Mouse (Mus musculus) lung, embryonic 14.5 days (tissue): ENCODE results near the gene Gm42420. TPM values are rescaled to one million over a fixed set of nuclear protein-coding genes. Genes with fewer than 3 reads are reported as not detected.

Experiments
- ATAC-seq: fragments of 200-750 bp; cut with Nextera tagmentation; 2 replicates; pipeline ENCODE4 v1.8.0; 2017; ENCODE audit warnings: mild to moderate bottlenecking, moderate TSS enrichment, moderate library complexity; ENCODE audit not compliant: insufficient read depth
- DNase-seq: peaks from one replicate; pipeline ENCODE4 v3.0.0-alpha.2; 2015
- H3K27ac ChIP-seq: fragments of 300-500 bp; sonication (generic); 2 replicates; pipeline ENCODE4 v1.5.1; 2014; ENCODE audit warnings: low read depth, mild to moderate bottlenecking, moderate library complexity
- H3K27me3 ChIP-seq: fragments of 300-500 bp; sonication (generic); 2 replicates; pipeline ENCODE4 v1.6.1; 2014; ENCODE audit warnings: low read length, control low read depth; ENCODE audit not compliant: insufficient read depth
- H3K36me3 ChIP-seq: fragments of 300-500 bp; sonication (generic); 2 replicates; pipeline ENCODE4 v1.6.1; 2014; ENCODE audit warnings: control low read depth; ENCODE audit not compliant: insufficient read depth
- H3K4me1 ChIP-seq: fragments of 300-500 bp; sonication (generic); 2 replicates; pipeline ENCODE4 v1.6.1; 2014; ENCODE audit warnings: antibody characterized with exemption, control low read depth; ENCODE audit not compliant: insufficient read depth
- H3K4me2 ChIP-seq: fragments of 300-500 bp; sonication (generic); 2 replicates; pipeline ENCODE4 v1.6.1; 2014; ENCODE audit warnings: mild to moderate bottlenecking
- H3K4me3 ChIP-seq: fragments of 300-500 bp; sonication (generic); 2 replicates; pipeline ENCODE4 v1.5.1; 2014; ENCODE audit warnings: low read depth, low read length
- H3K9ac ChIP-seq: fragments of 300-500 bp; sonication (generic); 2 replicates; pipeline ENCODE4 v1.6.1; 2014
- H3K9me3 ChIP-seq: fragments of 300-500 bp; sonication (generic); 2 replicates; pipeline ENCODE4 v1.6.1; 2016; ENCODE audit warnings: low read depth, low read length, control low read depth
- CTCF ChIP-seq: IDR thresholded peaks from 2 replicates; pipeline ENCODE4 v1.5.1; 2016; ENCODE audit warnings: antibody characterized with exemption, low read depth
- WGBS: fragments of 180-500 bp; shearing (Covaris S2); extraction: QIAGEN DNeasy Blood & Tissue Kit; methylation state at CpG from one replicate; pipeline ENCODE4 v1.1.7; 2014; 5-methylcytosine and 5-hydroxymethylcytosine counted together
- polyA plus RNA-seq: library from polyadenylated mRNA; unstranded; fragments of >200 nt; fragmentation: Nextera tagmentation; extraction: Ambion mirVana; gene quantifications from 2 replicates; pipeline ENCODE4 v1.2.1, GENCODE M21; 2014

The Gm42420 gene
- polyA plus RNA-seq, result 0.74 and 1.0 TPM in 2 replicates

DNA sequence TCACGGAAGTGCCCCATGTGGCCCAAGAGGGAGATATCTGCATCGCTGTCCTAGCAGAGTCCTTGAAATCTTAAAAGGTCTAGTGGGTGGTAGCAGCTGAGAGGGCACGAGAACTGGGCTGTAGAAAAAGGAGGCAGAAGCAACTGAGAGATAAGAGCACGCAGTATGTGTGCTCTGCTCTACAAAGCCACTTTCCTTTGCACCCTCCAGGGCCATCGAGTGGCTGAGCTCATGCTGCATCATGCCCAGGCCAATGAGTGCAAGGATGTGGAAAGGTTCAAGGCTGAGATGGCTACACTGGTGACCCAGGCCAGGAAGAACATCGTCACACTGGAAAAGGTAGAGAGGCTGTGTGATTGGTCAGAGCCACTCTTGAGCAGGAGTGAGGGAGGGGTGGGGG, at the start of gene Gm42420:
TSS of gene Gm42420 (plus strand) at position 237 of the 400 bp plus-strand sequence.
- no peak for TF ChIP-seq CTCF
- 80% methylated on average over 6 of the region's 6 CpGs for WGBS
- H3K27ac ChIP-seq, result no peak within 1 kb of the TSS
- H3K27me3 ChIP-seq, result no peaks in the 10 kb centered on the region
- no peak within 1 kb of the TSS for H3K4me3 ChIP-seq
- H3K36me3 ChIP-seq, result peaks cover 27% of the 10 kb centered on the region
- no peaks in the 10 kb centered on the region for H3K4me1 ChIP-seq
- DNase-seq, result no peak
- H3K9me3 ChIP-seq, result no peaks in the 10 kb centered on the region
- no peak within 1 kb of the TSS for H3K4me2 ChIP-seq
- ATAC-seq, result no peak
- H3K9ac ChIP-seq, result no peak within 1 kb of the TSS

- no peak for DNase-seq
- Histone ChIP-seq H3K4me2 (no peak overlapping the region), H3K27ac (no peak overlapping the region), H3K27me3 (no peaks in the 10 kb centered on the region), H3K36me3 (no peaks in the 10 kb centered on the region), H3K9ac (no peak overlapping the region), H3K9me3 (no peaks in the 10 kb centered on the region), H3K4me3 (no peak overlapping the region), H3K4me1 (peaks cover 13% of the 10 kb centered on the region)
- WGBS, result 37% methylated on average over 1 of the region's 1 CpGs
- no peak for ATAC-seq
- no peak for TF ChIP-seq CTCF
Observed at GRCm38 (mm10) chr6:39536621-39537020, 48.9 kb upstream of the Gm42420 start.

GRCm38 (mm10) chr6:39537276-39537675, 48.3 kb upstream of the Gm42420 start:
- DNase-seq, result no peak
- peaks cover 13% of the 10 kb centered on the region for H3K4me1 ChIP-seq
- H3K9ac ChIP-seq, result no peak overlapping the region
- H3K27ac ChIP-seq, result no peak overlapping the region
- WGBS, result 93% methylated on average over 5 of the region's 5 CpGs
- H3K4me2 ChIP-seq, result no peak overlapping the region
- no peaks in the 10 kb centered on the region for H3K36me3 ChIP-seq
- no peaks in the 10 kb centered on the region for H3K27me3 ChIP-seq
- no peak overlapping the region for H3K4me3 ChIP-seq
- TF ChIP-seq CTCF, result no peak
- ATAC-seq, result no peak
- no peaks in the 10 kb centered on the region for H3K9me3 ChIP-seq

DNA sequence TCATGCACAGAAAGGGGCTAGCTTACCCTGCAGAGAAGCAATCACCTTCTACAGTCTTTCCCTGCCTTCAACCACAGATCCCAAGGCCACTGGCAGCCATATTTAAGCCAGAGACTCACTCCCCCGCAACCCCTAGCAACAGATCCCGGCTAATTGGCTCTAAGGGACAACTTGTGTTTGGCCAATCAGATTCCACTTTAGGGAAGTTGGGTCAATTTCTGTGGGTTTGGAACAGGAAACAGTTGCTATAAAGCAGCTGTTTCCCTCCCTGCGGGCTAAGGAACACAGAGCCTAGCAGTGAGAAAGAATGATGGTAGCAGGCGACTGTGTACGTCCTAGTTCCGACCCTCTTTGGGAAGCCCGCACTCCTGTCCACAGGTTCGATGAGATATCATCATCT, 47.3 kb upstream of the Gm42420 start:
- no peaks in the 10 kb centered on the region for H3K27me3 ChIP-seq
- no peak overlapping the region for H3K9ac ChIP-seq
- TF ChIP-seq CTCF, result no peak
- no peak overlapping the region for H3K4me3 ChIP-seq
- H3K36me3 ChIP-seq, result no peaks in the 10 kb centered on the region
- DNase-seq, result peak; percentile 41
- H3K27ac ChIP-seq, result no peak overlapping the region
- no peak for ATAC-seq
- 57% methylated on average over 8 of the region's 8 CpGs for WGBS
- no peaks in the 10 kb centered on the region for H3K9me3 ChIP-seq
- peaks cover 22% of the 10 kb centered on the region for H3K4me1 ChIP-seq
- no peak overlapping the region for H3K4me2 ChIP-seq

DNA sequence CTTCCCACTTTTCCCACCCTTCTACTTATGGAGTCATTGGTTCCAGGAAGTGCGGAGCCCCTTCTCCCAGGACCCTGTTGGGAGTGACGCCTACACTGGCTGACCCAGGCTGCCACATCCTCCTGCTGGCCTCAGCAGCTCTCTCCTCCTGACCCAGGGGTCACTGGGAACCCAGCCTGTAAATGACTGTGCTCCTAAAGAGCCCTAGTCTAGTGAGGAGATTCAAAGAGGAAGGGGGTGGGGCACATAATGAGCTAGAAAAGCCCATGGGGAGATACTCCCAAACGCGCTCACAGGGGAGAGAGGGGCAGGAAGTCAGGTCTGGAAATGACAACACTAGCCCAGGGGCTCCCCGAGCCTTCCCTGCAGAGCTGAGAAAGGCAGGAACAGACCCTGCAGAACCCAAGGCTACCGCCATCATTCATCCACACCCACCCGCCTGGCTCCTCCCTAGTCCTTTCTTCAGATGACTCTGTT, 45.8 kb upstream of the Gm42420 start:
- no peak overlapping the region; the same call in 1 of the 2 replicates for H3K9ac ChIP-seq
- TF ChIP-seq CTCF, result no peak
- H3K4me2 ChIP-seq, result peak overlapping the region; percentile 36; the same call in 1 of the 2 replicates
- WGBS, result 8% methylated on average over 7 of the region's 7 CpGs
- H3K4me3 ChIP-seq, result no peak overlapping the region
- H3K9me3 ChIP-seq, result no peaks in the 10 kb centered on the region
- DNase-seq, result peak; percentile 59
- ATAC-seq, result peak; percentile 19; the same call in 1 of the 2 replicates
- peaks cover 36% of the 10 kb centered on the region for H3K4me1 ChIP-seq
- H3K36me3 ChIP-seq, result no peaks in the 10 kb centered on the region
- H3K27ac ChIP-seq, result peak overlapping the region; percentile 79
- no peaks in the 10 kb centered on the region for H3K27me3 ChIP-seq

DNA sequence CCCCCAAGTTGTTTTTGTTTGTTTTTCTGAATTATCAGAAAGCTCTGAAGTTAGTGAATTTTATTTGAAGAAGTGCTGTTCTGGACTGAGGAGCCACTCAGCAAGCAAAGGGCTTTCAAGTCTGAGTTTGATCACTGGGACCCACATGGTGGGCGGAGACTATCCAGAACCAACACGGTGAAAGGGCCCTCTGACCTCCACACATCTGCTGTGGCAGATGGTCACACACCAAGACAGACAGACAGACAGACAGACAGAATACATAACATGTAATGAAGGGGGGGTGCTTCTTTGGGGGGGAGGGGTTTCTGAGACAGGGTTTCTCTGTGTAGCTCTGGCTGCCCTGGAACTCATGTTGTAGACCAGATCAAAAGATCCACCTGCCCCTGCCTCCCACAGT, 45.0 kb upstream of the Gm42420 start:
- 41% methylated on average over 2 of the region's 2 CpGs for WGBS

GRCm38 (mm10) chr6:39542631-39543597, 42.6 kb upstream of the Gm42420 start:
- Histone ChIP-seq H3K27me3 (no peaks in the 10 kb centered on the region), H3K36me3 (no peaks in the 10 kb centered on the region), H3K27ac (peak overlapping the region; percentile 90), H3K4me3 (no peak overlapping the region), H3K9me3 (no peaks in the 10 kb centered on the region), H3K9ac (peak overlapping the region; percentile 30; the same call in 1 of the 2 replicates), H3K4me1 (peaks cover 36% of the 10 kb centered on the region), H3K4me2 (peak overlapping the region; percentile 41; the same call in 1 of the 2 replicates)
- peak; percentile 91 for ATAC-seq
- DNase-seq, result peak; percentile 95
- TF ChIP-seq CTCF, result no peak
- WGBS, result 12% methylated on average over 15 of the region's 15 CpGs

More for the DNA sequence above, 45.0 kb upstream of the Gm42420 start:
- Histone ChIP-seq H3K36me3 (no peaks in the 10 kb centered on the region), H3K4me3 (no peak overlapping the region), H3K9ac (no peak overlapping the region), H3K9me3 (no peaks in the 10 kb centered on the region), H3K27ac (no peak overlapping the region), H3K27me3 (no peaks in the 10 kb centered on the region), H3K4me1 (peaks cover 36% of the 10 kb centered on the region), H3K4me2 (no peak overlapping the region)
- DNase-seq (no peak), ATAC-seq (no peak)
- TF ChIP-seq CTCF, result no peak
